Mouse (Mus musculus) lung, adult 18-20 months (tissue): ENCODE data around the gene Rnf225.
"Not testable (repeated sequence)": the region's sequence is repeated elsewhere in the genome, so short reads cannot be mapped to it uniquely, and the experiment has no call there.

Source experiments
- DNase-seq, 2 experiments: peaks; one replicate each; pipeline ENCODE4 v3.0.0; 2022; ENCODE audit warnings: mixed read lengths in 2 of 2

The Rnf225 gene

DNA sequence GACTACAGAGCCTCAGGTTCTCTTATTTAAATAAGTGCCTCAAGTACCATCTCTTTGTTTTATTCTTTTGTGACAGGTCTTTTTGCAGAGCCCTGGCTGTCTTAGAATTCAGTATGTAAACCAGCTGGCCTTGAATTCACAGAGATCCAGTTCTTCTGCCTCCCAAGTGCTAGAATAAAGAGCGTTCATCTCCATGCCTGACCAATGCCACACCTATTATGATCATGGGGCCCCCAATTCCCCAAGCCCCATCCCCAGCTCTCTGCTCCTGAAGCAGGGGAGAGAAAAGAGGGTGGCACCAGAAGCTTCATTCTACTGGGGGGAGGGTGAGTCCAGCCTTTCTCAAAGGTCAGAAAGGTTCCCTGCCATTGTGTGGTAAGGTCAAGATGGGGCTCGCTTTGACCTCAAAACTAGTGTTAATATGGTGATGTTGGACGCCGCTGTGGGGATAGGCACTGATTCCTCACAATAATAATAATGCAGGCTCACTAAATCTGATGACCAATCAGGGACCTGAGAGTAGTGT is 6.5 kb downstream of the Rnf225 start:
- no peak for DNase-seq

DNA sequence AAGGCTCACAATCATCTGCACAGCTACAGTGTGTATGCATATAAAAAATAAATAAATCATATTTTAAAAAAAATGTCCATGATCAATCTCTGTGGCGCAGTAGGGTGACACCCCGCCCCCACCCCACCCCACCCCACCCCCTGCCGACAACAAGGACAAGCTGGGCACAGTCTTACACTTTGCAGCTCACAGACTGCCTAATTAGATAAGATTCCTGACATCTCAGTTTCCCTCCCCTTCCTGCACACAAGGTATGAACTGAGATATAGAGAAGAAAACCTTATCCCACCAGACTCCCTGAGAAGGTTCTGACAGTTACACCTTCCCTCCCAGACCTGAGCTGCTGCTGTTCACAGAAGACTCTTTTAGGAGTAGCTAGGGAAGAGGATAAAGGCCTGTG is 7.6 kb downstream of the Rnf225 start:
- DNase-seq: no peak

DNA sequence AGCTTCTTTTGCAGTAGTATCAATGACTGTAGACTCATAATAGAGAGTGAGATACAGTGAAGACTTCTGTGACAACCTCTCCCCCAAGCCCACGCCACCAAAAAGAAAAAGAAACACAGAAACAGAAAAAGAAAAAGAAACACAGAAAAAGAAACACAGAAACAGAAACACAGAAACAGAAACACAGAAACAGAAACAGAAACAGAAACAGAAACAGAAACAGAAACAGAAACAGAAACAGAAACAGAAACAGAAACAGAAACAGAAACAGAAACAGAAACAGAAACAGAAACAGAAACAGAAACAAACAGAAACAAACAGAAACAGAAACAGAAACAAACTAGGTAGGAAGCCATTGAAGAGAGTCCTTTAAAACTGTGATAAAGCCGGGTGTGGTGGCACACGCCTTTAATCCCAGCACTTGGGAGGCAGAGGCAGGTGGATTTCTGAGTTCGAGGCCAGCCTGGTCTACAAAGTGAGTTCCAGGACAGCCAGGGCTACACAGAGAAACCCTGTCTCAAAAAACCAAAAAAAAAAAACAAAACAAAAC is 10.1 kb downstream of the Rnf225 start:
- DNase-seq: not testable (repeated sequence)

DNA sequence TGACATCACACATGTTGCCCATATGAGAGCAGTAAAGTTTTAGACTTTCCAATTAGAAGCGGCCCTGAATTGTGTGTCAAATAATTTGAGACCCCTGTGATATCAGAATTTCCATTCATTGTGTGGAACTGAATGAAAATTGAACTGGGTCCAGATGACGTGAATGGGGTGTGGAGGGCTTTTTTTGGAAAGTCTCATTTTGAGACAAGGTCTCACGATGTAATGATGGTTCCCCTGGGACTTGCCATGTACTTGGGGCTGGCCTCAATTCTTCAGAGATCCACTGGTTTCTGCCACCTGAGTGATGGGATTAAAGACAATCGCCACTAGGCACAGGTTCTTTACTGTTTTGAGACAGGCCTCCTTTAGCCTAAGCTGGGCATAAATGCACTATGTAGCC is 13.4 kb downstream of the Rnf225 start:
- no peak for DNase-seq

DNA sequence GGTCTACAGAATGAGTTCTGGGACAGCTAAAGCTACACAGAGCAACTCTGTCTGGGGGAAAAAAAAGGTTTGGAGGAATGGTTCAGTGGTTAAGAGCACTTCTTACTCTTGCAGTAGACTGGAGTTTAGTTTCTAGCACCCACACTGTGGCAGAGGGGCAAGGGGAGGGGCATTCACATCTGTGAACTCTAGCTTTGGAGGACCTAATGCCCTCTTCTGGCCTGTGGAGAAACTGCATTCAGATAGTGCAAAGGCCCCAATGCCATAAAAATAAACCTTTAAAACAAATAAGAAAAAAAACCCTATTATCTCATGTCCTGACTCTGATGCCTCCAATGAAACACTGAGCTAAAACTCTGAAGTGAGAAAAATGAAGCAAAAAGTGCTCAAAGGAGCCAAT is 16.3 kb downstream of the Rnf225 start:
- DNase-seq: no peak

DNA sequence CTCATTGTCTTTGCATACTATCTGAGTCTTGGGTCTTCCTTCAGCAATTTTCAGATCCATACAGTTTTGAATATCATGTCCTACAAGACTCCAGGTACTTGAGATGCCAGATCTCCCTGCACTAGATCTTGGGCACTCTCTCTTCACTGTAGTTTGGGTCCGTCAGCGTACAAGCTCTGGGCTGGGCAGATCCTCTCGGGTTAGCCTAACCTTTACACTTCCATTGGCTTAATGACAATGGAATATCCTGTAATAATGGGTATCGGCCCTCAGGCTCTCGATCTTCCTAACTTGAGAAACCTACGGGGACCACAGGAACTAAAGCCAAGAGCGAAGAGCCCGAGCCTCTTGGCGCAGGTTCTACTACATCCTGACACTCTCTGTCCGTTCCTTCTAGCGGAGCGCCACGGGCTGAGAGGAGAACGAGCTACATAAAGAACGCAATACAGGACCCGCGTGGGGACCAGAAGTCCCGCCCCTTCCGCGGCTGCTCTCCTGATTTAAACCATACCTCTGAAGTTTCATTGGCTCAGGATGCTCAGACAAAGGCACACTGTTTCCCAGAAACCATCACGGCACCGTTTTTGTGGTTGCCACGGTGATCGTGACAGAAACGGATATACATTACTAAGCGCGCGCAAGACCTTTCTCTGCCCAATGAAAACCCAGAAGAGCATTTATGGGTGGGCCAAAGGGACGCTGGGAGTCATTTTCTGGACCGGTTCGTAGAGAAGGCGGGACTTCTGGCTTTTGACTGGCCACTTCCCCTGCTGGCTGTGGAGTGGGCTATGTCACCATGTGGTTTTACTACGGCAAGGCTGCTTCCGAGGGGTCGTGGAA is 22.0 kb downstream of the Rnf225 start:
- peak; percentile 97 for DNase-seq

DNA sequence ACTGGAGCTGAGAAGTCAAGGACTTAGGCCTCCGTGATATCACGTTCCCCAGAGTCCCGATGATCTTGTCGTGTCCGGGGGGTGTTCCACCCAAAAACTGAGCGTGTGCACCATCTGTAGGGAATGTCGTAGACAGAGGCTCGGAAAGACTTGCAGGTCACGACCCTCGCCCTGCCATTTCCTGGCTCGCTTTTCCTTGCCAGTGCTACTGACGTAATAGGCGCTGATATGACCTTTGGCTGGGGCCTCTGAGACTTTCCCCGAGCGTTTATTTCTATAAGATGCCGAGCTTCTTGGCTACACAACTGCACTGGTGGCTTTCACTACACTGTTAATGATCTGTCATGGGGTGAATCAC is 22.6 kb downstream of the Rnf225 start:
- no peak for DNase-seq

DNA sequence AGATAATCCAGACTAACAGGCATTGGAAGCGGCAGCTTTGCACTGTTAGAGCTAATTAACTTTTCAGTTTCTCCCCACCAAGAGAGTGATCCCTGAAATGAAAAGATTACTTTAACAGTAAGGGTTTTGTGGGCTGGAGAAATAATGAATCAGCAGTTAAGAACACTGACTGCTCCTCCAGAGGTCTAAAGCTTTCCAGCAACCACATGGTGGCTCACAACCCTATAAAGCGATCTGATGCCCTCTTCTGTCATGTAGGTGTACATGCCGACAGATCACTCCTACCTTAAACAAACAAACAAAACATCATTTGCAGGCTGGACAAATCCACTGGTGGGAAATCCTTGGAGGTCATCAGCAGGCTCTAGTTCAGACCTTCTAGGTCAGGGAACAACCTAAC is 27.7 kb downstream of the Rnf225 start:
- no peak for DNase-seq

DNA sequence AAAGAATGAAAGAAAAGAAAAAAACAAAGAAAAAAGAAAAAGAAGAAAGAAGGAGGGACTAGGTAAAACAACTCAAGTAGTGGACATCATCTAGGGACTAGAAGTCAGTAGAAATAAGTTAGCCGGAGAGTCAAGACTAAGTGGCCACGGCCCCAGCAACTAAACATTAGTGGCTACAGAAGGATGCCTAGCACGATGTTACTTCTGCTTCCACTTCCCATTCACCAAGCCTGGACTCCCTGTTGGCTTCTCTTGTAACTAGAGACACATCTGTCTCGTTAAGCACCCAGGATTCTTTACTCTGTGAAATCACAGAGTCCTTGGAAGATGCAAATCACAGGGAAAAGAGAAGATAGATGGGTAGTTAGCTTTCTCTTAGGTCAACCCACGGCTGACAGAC is 30.3 kb downstream of the Rnf225 start:
- DNase-seq: no peak

DNA sequence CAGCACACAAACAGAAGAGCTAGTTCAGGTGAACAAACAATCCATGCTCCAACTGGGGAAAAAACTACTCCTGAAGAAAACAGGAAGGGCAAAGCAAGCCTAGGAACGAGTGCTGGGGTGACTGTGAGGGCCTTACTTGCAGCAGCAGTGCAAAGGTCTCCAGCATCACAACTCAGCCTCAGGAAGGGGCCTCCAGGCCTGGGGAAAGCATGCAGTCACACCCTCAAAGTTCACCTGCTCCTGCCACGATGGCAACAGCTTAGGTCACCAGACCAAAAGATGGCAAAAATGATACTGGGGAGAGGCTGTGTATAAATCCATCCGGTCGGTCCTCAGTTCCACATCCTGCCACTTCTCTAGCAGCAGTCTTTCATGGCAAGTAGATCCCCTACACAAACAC is 31.7 kb downstream of the Rnf225 start:
- no peak for DNase-seq

DNA sequence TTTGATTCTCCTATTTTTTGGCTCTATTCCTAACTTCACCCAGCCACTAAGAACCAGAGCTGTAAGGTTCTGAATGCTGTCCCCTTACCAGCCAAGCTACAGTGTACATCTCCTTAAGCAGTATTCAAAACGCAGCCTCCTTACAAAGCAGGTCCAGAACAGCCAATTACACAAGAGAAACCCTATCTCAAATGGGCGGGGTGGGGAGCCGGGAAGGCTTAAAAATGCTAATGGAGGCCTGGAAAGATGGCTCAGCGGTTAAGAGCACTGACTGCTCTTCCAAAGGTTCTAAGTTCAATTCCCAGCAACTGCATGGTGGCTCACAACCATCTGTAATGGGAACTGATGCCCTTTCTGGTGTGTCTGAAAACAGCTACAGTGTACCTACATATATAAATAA is 32.5 kb downstream of the Rnf225 start:
- no peak for DNase-seq

DNA sequence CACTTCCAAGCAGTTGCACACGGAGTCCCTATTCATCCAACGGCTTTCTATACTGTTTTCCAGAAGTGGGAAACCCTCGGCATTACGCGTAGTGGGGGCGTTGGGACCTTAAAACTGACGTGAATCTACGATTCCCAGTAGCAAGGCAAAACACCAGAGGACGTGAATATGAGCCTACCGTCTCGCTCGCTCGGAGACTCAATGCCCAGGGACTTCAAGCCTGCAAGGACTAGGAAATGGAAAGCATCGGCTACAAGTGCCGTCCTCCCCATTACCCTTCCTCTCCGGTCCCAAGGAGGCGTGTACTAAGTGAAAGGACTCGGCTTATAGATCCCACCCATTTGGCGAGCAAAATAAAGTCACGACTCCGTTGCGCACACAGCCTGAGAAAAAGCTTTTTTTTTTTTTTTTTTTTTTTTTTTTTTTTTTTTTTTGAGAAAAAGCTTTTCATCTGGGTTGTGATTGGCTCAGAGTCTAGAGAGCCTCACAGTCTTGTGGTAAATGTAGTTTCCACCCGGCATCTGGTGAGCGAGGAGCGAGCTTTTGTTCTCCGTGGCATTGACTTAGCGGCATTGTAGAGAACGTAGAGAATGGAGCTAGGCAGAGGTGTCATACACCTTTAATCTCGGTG is 34.4 kb downstream of the Rnf225 start:
- peak; percentile 52 to 55 for DNase-seq

DNA sequence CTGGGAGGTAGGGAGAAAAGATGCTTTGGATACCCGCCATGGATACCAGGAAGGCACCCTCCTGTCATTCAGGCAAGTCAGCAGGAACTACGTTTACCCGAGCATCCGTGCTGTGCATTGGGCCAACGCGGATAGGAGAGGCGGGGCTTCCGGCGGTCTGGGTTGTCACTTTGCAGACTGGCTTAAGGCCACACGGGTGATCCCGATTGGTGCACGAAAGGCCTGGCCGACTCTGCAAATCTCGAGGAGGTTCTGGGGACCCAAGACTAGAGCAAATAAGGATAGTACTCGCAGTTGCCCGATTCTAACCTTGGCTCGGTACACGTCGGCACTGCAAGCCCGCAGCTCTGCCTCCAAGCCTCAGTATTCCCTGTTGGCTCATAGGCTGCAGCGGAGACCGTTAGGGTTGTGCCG is 38.5 kb downstream of the Rnf225 start, which contains the start of gene Zfp324:
Gene Zfp324, plus strand, starts transcription at position 161 of the 414 bp plus-strand sequence.
- DNase-seq: peak; percentile 93 to 95

DNA sequence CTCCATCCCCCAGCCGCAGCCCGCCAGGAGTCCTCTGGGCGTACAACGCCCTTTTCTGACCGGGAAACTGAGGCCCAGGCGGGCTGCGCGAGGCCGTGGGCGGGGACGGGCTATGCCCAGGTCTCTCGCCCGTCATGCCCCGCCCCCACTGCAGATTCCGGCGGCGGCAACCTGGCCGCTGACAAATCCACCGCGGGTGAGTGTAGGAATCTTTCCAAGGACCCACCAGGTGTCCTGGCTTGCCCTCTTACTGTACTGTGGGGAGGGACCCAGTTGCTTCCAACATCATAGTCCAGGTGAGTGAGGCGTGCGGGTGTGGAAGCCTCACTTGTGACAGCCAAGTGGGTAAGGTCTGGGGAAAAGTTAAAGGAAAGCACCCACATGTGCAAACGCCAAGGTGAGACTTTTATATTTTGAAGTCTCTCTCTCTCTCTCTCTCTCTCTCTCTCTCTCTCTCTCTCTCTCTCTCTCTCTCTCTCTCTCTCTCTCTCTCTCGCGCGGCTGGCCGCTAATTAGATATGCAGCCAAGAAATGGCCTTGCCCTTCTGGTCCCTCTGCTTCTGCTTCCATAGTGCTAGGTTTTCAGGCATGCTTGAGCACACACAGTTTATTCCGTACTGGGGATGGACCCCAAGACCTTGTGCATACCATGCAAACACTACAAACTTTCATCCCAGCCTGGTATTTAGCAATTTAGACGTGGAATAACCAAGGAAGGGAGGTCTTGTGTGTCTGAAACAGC is 39.1 kb downstream of the Rnf225 start:
- DNase-seq: peak; percentile 70 to 73

DNA sequence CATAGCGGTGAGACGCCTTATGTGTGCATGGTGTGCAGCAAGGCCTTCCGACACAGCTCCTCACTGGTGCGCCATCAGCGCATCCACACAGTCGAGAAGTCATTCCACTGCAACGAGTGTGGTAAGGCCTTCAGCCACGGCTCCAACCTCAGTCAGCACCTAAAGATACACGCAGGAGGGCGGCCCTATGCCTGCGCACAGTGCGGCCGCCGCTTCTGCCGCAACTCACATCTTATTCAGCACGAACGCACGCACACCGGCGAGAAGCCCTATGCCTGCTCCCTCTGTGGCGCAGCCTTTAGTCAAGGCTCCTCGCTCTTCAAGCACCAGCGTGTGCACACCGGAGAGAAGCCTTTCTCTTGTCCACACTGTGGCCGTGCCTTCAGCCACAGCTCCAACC is 43.7 kb downstream of the Rnf225 start:
- no peak for DNase-seq

DNA sequence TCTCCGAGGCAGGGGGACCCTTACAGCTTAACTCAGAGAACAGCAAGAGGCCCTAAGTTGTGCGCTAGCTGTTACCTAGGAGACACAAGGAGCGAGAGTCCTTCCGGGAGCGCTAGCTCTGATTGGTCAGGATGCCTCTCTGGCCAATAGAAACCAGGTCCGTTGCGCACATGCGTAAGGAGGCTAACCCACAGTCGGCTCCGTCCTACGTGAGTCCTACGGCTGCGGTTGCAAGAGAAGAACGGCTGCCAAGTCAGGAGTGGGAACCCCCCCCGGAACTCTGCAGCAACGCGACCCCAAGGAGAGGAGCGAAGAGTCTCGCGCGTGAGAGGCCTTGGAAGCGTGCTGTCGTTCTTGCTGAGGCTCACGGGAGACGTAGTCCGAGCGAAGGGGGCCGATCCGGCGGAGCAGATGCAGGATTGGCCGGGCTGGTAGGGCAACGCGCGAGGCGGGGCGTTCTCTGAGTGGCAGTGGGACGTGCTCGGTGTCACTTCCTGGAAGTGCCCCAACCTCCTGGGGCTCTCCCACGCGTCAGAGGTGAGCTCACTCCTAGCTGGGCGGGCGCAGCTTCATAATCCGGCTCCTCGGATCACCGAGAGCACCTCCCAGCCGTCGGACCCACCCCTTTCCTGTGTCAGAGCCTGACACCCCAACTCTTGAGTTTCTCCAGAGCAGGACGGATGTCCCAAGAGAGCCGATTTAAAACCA is 50.6 kb downstream of the Rnf225 start, which contains the start of gene Zfp446:
Gene Zfp446, plus strand, starts transcription at position 167 of the 708 bp plus-strand sequence.
- DNase-seq: peak; percentile 100

DNA sequence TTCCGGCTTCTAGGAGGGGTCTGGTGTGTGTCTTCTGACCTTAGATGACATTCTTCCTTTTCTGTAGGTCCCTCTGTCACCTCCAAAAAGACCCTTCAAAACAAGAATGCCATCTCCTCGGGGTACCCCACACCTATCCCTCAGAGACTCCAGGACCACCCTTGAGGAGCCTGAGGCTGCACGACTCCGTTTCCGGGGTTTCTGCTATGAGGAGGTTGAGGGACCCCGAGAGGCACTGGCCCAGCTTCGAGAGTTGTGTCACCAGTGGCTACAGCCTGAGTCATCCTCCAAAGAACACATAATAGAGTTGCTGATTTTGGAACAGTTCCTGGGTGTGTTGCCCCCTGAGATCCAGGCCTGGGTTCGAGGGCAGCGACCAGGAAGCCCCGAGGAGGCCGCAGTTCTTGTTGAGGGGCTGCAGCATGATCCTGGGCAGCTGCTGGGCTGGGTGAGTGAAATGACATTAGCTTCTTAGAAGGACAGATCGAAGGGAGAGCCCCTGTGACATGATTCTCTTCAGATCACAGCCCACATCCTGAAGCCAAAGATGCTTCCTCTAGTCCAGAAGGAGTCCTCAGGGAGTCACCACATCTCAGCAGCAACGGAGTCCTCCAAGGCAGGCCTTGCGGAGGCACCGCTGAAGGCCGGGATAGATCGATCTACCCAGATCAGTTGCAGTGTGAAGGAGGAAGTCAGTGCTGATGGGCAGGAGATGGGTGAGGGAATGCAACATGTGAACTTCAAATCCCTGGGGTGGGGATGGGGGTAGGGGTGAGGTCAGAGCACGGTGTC is 51.9 kb downstream of the Rnf225 start:
- DNase-seq: no peak

DNA sequence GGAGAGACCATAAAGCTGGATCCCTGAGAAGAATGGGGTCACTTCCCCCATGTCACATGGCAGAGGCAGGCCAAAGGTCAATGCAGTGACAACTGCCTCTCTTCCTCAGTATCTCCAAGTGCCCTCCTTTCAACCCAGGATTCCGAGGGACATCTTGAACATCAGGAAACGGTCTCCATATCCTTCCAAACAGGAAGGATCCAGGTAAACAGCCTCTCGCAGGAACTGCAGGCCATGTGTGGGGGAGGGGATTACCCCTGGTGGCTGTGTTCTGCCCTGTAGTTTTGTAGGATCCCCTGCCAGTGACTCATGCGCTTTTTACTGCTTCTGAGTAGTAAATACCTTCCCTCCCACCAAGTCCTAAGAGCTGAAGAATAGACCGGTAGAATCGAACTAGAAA is 52.6 kb downstream of the Rnf225 start:
- peak in 1 of 2 experiments; percentile 35 for DNase-seq

DNA sequence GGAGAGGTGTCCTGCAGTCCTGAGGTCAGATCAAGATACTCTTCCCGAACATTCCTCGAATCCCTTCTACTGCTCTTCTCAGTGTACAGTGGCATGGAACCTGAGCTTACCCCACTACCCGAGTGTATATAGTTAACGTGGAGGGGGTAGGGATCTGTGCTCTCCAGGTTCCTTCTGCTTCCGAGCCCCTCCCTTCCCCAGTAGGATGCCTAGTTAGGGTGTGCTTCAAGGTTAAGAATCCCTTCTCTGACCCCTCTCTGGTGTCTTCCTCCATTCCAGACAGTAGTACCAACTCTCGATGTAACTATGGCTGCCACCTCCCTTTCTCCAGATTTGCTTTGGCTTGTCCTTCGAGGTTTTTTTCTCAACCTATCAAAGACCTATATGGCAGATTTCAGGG is 53.1 kb downstream of the Rnf225 start:
- DNase-seq: no peak
